Mouse (Mus musculus): ENCODE data around the gene Tmem186.

The Tmem186 gene

GRCm38 (mm10) chr16:8610397-8610796 is 27.1 kb downstream of the Tmem186 start:
- no peak for DNase-seq

- DNase-seq, result no peak
These were observed 33.7 kb downstream of the Tmem186 start for GRCm38 (mm10) chr16:8603789-8604188.

GRCm38 (mm10) chr16:8597516-8597915 is 40.0 kb downstream of the Tmem186 start:
- DNase-seq, result no peak

DNA sequence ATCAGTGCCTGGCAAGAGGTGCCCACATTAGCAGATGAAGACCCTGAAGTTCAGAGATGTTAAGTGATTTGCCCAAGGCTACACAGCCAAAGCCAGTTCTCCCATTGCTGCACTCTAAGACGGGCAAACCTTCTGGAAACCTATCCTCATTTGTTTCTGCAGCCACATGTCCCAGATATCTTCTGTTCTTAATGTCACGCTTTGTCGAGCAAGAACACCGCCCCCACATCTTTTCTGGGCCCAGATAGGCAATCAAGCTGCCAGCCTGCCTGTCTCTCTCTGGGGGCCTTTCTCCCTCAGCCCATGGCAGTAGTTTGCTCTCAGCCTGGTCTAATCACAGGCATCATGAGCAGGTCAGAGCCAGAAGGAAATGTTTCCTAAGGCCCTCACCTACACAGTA is 41.2 kb downstream of the Tmem186 start:
- no peak for DNase-seq

DNA sequence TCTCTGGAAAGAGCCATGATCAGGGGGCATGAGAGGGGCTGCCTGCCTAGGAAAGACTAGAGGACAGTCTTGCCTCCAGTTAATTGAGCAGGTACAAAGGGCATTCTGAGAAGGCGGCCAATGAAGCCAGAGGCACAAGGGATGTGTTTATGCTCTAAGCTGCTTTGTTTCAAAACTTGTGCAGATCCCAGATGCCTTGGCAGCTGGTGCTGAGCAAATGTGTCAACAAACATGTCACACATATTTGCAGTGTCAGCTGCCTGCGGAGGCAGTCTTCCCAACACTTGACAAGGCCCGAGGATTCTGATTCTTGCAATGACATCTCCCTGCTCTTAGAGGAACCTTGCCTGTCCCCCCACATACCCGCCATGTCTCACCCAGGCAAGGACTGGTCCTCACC is 42.1 kb downstream of the Tmem186 start:
- DNase-seq, result no peak

DNA sequence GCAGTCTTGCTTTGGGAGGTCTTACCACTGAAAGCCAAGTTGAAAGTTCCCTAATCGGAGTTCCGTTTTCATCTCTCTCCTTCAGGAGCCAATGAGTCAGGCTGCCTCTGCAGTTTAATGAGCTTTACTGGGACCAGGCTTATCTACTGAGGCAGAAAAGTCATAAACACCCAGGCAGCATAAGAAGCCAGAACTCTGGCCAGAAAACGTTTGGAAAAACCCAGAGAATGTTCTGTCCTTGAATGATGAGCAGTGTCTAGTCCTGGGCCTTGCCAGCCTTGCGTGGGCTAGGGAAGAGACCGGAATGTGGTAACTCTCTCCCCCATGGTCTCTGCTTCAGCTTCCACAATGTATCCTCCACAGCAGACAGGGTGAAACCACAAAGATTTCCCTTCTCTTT is 52.5 kb downstream of the Tmem186 start:
- DNase-seq, result no peak

- DNase-seq, result no peak
These were observed 53.3 kb downstream of the Tmem186 start for GRCm38 (mm10) chr16:8584248-8584647.
